Mouse (Mus musculus): Measurements from ENCODE around the gene Nkapd1. TPM values are rescaled to one million over a fixed set of nuclear protein-coding genes. Genes with fewer than 3 reads are reported as not detected.

Gene Nkapd1
- total and polyA plus RNA-seq, 3 experiments, result 10.4 to 20.2 TPM; not detected in 1

GRCm38 (mm10) chr9:50634270-50634669 is 17.0 kb upstream of the Nkapd1 start:
- Histone ChIP-seq H3K36me3 (ENCODE audit: control insufficient read depth in 1 of 2, insufficient read depth in 2 of 2, low read length in 2 of 2) (peaks cover 7% of the 10 kb centered on the region in 2 experiments), H3K79me2 (ENCODE audit: control insufficient read depth, insufficient read depth, low read length, poor library complexity) (peaks cover 1% of the 10 kb centered on the region), H3K4me1 (ENCODE audit: control insufficient read depth in 1 of 2, insufficient read depth in 2 of 2, low read length in 2 of 2) (peaks cover 0 to 10% of the 10 kb centered on the region in 2 experiments; a peak in 2 of 4 replicates), H3K9ac (ENCODE audit: control insufficient read depth, low read depth, low read length, poor library complexity, severe bottlenecking) (no peak overlapping the region), H3K4me3 (ENCODE audit: control insufficient read depth in 1 of 2, insufficient read depth in 1 of 2, low read depth in 2 of 2, low read length in 2 of 2) (no peak overlapping the region), H3K27ac (ENCODE audit: control insufficient read depth, low read depth, low read length) (no peak overlapping the region), H3K9me3 (replicated peaks; ENCODE audit: insufficient read depth, low read length) (no peaks in the 10 kb centered on the region), H3K27me3 (ENCODE audit: control insufficient read depth in 1 of 2, insufficient read depth in 2 of 2, low read length in 2 of 2) (no peaks in the 10 kb centered on the region)
- no peak for DNase-seq (ENCODE audit: low read depth, low spot score)
- TF ChIP-seq JUND (IDR thresholded peaks at IDR 0.05; ENCODE audit: low read depth, low read length) (no peak), SMC3 (IDR thresholded peaks at IDR 0.05; ENCODE audit: low read depth, low read length) (no peak), RAD21 (IDR thresholded peaks at IDR 0.05; ENCODE audit: low read depth, low read length) (no peak), ZKSCAN1 (IDR thresholded peaks at IDR 0.05; ENCODE audit: low read depth, low read length) (no peak), ETS1 (IDR thresholded peaks at IDR 0.05; ENCODE audit: low read depth, low read length) (no peak), ELF1 (IDR thresholded peaks at IDR 0.05; ENCODE audit: low read depth, low read length) (no peak), ZC3H11A (IDR thresholded peaks at IDR 0.05; ENCODE audit: low read depth, low read length) (no peak)

GRCm38 (mm10) chr9:50633059-50633458 is 15.8 kb upstream of the Nkapd1 start:
- peaks cover 1% of the 10 kb centered on the region for H3K79me2 ChIP-seq (ENCODE audit: control insufficient read depth, insufficient read depth, low read length, poor library complexity)
- peak; percentile 85 for DNase-seq (ENCODE audit: low read depth, low spot score)
- H3K27ac ChIP-seq (ENCODE audit: control insufficient read depth, low read depth, low read length), result no peak overlapping the region
- H3K36me3 ChIP-seq (ENCODE audit: control insufficient read depth in 1 of 2, insufficient read depth in 2 of 2, low read length in 2 of 2), result peaks cover 4 to 7% of the 10 kb centered on the region in 2 experiments
- no peak overlapping the region for H3K9ac ChIP-seq (ENCODE audit: control insufficient read depth, low read depth, low read length, poor library complexity, severe bottlenecking)
- H3K4me1 ChIP-seq (ENCODE audit: control insufficient read depth in 1 of 2, insufficient read depth in 2 of 2, low read length in 2 of 2), result peaks cover 0 to 10% of the 10 kb centered on the region in 2 experiments; a peak in 2 of 4 replicates
- H3K27me3 ChIP-seq (ENCODE audit: control insufficient read depth in 1 of 2, insufficient read depth in 2 of 2, low read length in 2 of 2), result no peaks in the 10 kb centered on the region
- no peak overlapping the region for H3K4me3 ChIP-seq (ENCODE audit: control insufficient read depth in 1 of 2, insufficient read depth in 1 of 2, low read depth in 2 of 2, low read length in 2 of 2)
- H3K9me3 ChIP-seq (replicated peaks; ENCODE audit: insufficient read depth, low read length), result no peaks in the 10 kb centered on the region
- TF ChIP-seq ZC3H11A (IDR thresholded peaks at IDR 0.05; ENCODE audit: low read depth, low read length) (0 out of 2 replicates have a peak, but pooled peaks have one; percentile 5), ZNF384 (IDR thresholded peaks at IDR 0.05; ENCODE audit: low read depth, low read length) (peak; percentile 91), RAD21 (IDR thresholded peaks at IDR 0.05; ENCODE audit: low read depth, low read length) (peak; percentile 30), JUND (IDR thresholded peaks at IDR 0.05; ENCODE audit: low read depth, low read length) (no peak), POLR2AphosphoS2 (IDR thresholded peaks at IDR 0.05; ENCODE audit: low read length) (no peak), UBTF (IDR thresholded peaks at IDR 0.05; ENCODE audit: borderline replicate concordance, insufficient read depth, low read depth, low read length) (no peak), NRF1 (IDR thresholded peaks at IDR 0.05; ENCODE audit: insufficient read depth, low read depth, low read length, poor library complexity, severe bottlenecking) (no peak), HCFC1 (IDR thresholded peaks at IDR 0.05; ENCODE audit: low read depth, low read length) (no peak), CTCF (IDR thresholded peaks at IDR 0.05 in 2 of 3, conservative IDR thresholded peaks at IDR 0.05 in 1 of 3; ENCODE audit: control insufficient read depth in 1 of 3, insufficient read depth in 1 of 3, low read depth in 2 of 3, low read length in 3 of 3, poor library complexity in 1 of 3, severe bottlenecking in 1 of 3) (peak; percentile 54 to 63 (median 60)), TCF12 (IDR thresholded peaks at IDR 0.05; ENCODE audit: low read depth, low read length) (no peak), ZKSCAN1 (IDR thresholded peaks at IDR 0.05; ENCODE audit: low read depth, low read length) (no peak), BHLHE40 (IDR thresholded peaks at IDR 0.05; ENCODE audit: borderline replicate concordance, low read depth, low read length) (no peak), SIN3A (IDR thresholded peaks at IDR 0.05; ENCODE audit: low read length) (peak; percentile 23; the same call in 1 of the 2 replicates), TBP (IDR thresholded peaks at IDR 0.05; ENCODE audit: low read depth, low read length) (no peak), MXI1 (IDR thresholded peaks at IDR 0.05; ENCODE audit: low read depth, low read length) (no peak), E2F4 (IDR thresholded peaks at IDR 0.05; ENCODE audit: borderline replicate concordance, low read depth, low read length) (no peak), GATA1 (IDR thresholded peaks at IDR 0.05; ENCODE audit: low read depth, low read length) (peak; percentile 28; the same call in 1 of the 2 replicates), RCOR1 (IDR thresholded peaks at IDR 0.05; ENCODE audit: low read depth, low read length) (no peak), CHD2 (IDR thresholded peaks at IDR 0.05; ENCODE audit: low read length) (no peak), SMC3 (IDR thresholded peaks at IDR 0.05; ENCODE audit: low read depth, low read length) (peak; percentile 53), USF2 (IDR thresholded peaks at IDR 0.05; ENCODE audit: borderline replicate concordance in 1 of 2, insufficient read depth in 1 of 2, low read depth in 1 of 2, low read length in 2 of 2) (no peak), MAZ (IDR thresholded peaks at IDR 0.05; ENCODE audit: low read depth, low read length) (no peak), USF1 (IDR thresholded peaks at IDR 0.05; ENCODE audit: low read depth, low read length) (no peak), POLR2AphosphoS5 (IDR thresholded peaks at IDR 0.05; ENCODE audit: borderline replicate concordance, low read depth, low read length) (no peak), EP300 (IDR thresholded peaks at IDR 0.05; ENCODE audit: low read depth in 1 of 2, low read length in 2 of 2) (no peak), MAX (IDR thresholded peaks at IDR 0.05; ENCODE audit: low read length) (no peak), ZMIZ1 (IDR thresholded peaks at IDR 0.05; ENCODE audit: low read depth, low read length) (no peak), GABPA (IDR thresholded peaks at IDR 0.05; ENCODE audit: low read depth, low read length) (no peak)
